Mouse (Mus musculus) lung, adult 2 months (tissue): Measurements from ENCODE around the gene Ttll5. TPM values are rescaled to one million over a fixed set of nuclear protein-coding genes. Genes with fewer than 3 reads are reported as not detected.
A peak's percentile ranks its signal among the peaks of the same experiment; 100 is the strongest.

Experiments used
- DNase-seq: peaks from one replicate; pipeline ENCODE4 v3.0.0; 2022
- H3K4me1 ChIP-seq: fragments of 200-500 bp; 2 replicates; pipeline ENCODE4 v1.6.1; 2011; ENCODE audit warnings: low read length; ENCODE audit not compliant: control insufficient read depth, insufficient read depth
- H3K4me3 ChIP-seq: fragments of 200-500 bp; replicated peaks from 2 replicates; pipeline ENCODE3; 2011; ENCODE audit warnings: low read depth, mild to moderate bottlenecking, control low read depth, low read length; ENCODE audit errors: extremely low read depth
- CTCF ChIP-seq: fragments of 200-500 bp; IDR thresholded peaks from 2 replicates; pipeline ENCODE4 v1.5.1; 2011; ENCODE audit warnings: mild to moderate bottlenecking, low read length, control low read depth; ENCODE audit not compliant: insufficient read depth
- POLR2A ChIP-seq: fragments of 200-500 bp; IDR thresholded peaks from 2 replicates; pipeline ENCODE4 v1.6.1; 2011; ENCODE audit warnings: low read depth, mild to moderate bottlenecking, control low read depth, low read length, borderline replicate concordance; ENCODE audit errors: extremely low read depth
- WGBS: fragments of 180-500 bp; shearing (Covaris S2); methylation state at CpG from one replicate; pipeline ENCODE4 v1.1.7; 2018; 5-methylcytosine and 5-hydroxymethylcytosine counted together
- polyA plus RNA-seq: library from polyadenylated mRNA; depleted of rRNA; stranded (reverse); fragments of >200 nt; gene quantifications from 2 replicates; pipeline ENCODE4 v1.2.3, GENCODE M21; 2012

Gene Ttll5
- polyA plus RNA-seq, 1 experiment, result 11.7 TPM

DNA sequence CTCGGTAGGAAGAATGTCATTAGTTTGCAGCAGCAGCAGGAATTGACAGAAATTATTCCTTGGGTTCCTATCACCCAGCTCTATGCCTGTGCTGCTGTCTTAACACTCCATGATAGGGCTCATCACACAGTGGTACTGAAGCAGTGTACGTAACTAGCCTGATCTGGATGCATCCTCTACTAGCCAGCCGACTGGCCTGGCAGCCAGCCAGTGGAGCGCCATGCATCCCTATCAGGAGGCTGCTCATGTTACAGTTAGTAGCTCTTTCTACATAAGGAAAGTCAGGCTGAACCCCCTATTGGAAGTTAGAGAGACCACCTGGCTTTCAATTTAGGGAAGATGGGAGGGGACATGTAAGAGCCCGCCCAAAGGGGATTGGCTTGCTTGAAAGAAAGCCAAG, 202.5 kb downstream of the Ttll5 start:
- 68% methylated on average over 5 of the region's 5 CpGs for WGBS
- Histone ChIP-seq H3K4me1 (no peaks in the 10 kb centered on the region), H3K4me3 (no peak overlapping the region)
- TF ChIP-seq CTCF, result no peak
- no peak for DNase-seq

DNA sequence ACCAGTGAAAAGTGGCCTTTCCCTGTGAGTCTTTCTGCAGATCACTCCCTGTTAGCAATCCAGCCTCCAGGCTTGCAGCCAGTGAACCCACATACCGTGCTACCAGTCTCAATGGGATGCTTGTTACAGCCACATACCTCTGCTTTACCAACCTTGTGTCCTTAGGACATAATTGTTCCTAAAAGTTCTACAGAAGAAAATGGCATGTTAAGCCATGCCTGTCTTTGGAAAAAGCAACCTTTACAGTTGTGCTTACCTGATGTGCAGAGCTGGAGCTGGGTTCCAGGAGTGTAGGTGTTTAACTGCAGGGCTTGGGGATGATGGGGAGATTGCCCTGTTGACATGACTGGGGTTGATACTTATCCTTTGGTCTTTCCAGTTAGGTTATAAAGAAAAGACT, 203.3 kb downstream of the Ttll5 start:
- 78% methylated on average over 1 of the region's 1 CpGs for WGBS
- no peak for TF ChIP-seq POLR2A
- no peak for TF ChIP-seq CTCF
- Histone ChIP-seq H3K4me1 (no peaks in the 10 kb centered on the region), H3K4me3 (no peak overlapping the region)
- DNase-seq, result no peak

DNA sequence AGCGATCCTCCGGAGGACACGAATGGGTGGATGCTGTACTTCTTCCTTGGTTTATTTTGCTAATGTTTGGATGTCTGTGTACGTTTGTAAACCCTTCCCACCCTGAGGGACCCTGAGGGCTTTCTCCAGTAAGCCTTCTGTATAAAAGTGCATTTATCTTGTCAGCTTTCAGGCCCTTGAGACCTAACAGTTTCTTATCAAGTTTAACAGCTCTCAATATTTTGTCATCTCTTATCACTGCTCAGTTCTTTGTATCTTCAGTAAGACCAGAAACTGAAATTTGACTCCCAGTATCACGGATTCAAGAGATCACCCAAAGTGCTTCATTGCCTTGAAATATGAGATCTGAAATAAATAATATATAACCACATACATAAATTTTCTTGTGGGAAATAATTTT, 206.5 kb downstream of the Ttll5 start:
- Histone ChIP-seq H3K4me1 (no peaks in the 10 kb centered on the region), H3K4me3 (no peak overlapping the region)
- no peak for DNase-seq
- TF ChIP-seq POLR2A (no peak), CTCF (no peak)
- 64% methylated on average over 5 of the region's 5 CpGs for WGBS

DNA sequence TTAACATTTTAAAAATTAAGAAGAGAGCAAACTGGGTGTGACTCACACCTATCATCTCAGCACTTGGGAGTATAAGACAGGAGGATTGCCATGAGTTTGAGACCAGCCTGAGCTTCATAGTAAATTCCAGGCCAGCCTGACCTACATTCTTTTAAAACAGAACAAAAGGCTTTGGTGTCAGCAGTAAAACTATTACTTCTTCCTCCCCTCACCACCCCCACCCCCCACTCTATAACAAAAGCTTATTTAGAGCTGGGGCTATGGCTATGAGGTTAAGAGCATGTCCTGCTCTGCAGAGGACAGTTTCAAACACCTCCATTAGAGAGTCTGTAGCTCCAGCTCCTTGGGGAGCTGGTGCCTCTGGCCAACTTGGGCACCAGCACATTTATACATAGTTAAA, 211.1 kb downstream of the Ttll5 start:
- TF ChIP-seq CTCF (no peak), POLR2A (no peak)
- DNase-seq, result no peak
- H3K4me1 ChIP-seq, result no peaks in the 10 kb centered on the region
- H3K4me3 ChIP-seq, result no peak overlapping the region

DNA sequence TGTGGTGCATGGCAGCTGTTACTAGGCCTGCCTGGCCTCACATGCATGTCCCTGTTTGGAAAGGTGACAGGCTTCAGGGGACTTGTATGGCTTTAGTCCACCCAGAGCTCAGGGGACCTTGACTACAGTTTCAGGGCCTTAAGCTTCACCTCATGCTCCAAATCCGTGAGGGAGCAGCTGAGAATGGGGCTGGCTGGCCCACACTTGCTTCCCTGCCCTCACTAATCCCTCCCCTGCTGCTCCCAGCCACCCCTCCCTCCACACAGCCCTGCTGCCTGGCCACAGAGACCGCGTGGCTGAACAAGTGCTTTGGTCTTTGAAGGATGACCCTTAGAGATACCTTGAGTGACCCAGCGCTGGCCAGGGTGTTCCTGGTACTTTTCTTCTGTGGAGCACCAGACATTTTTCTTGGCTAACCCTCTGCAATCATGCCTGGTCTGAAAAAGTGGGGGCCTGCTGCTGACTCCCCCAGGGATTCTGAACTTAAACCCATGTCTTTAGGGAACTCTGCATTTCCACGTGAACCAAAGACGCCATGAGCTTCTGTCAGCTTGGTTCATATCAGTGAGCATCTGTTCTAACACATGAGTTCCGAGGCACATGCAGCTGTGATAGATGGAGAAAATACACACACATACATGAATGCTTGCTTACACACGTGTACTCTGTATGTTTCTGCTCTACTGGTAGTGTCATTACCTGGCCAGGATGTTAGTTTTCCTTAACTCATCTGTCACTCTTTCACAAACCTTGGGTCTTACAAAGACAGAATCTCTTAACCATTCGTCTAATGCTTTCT, 212.1 kb downstream of the Ttll5 start:
- no peaks in the 10 kb centered on the region for H3K4me1 ChIP-seq
- TF ChIP-seq CTCF (no peak), POLR2A (no peak)
- 71% methylated on average over 9 of the region's 9 CpGs for WGBS

DNA sequence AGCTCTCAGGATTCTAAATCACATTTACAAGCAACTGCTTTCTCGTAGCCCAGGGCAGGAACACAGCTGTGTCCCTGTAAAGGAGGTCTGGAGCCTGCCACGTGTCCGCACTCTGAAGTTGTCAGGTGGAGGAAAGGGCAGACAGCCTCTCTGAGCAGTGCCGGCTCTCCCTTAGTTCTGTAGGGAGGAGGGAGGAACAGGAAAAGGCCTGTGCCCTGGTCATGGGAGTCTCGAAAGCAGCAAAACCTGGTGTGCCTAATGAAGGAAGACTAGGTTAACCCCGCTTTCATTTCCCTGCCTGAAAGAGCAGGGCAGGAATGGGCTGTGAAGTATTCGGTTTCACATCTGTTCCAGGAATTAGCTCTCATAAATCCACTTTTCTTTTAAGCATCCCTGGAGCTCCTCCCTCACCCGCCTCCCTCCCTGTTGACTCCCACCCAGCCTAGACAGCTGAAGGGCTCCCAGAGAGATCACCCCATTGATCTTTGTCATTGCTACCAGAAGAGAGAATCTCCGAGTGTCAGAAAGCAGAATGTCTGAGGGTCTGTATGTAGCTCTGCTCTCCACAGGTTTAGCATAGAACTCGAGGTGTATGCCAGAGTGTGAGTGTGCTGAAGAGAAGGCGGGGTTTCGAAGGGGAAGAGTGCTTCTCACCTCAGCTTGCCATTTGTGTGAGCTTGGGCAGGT, 212.9 kb downstream of the Ttll5 start:
- TF ChIP-seq CTCF (no peak), POLR2A (no peak)
- DNase-seq, result peak; percentile 38
- Histone ChIP-seq H3K4me1 (no peaks in the 10 kb centered on the region), H3K4me3 (no peak overlapping the region)
- 46% methylated on average over 12 of the region's 12 CpGs for WGBS

More for the DNA sequence above, 212.1 kb downstream of the Ttll5 start:
- DNase-seq, result no peak
- H3K4me3 ChIP-seq, result no peak overlapping the region

DNA sequence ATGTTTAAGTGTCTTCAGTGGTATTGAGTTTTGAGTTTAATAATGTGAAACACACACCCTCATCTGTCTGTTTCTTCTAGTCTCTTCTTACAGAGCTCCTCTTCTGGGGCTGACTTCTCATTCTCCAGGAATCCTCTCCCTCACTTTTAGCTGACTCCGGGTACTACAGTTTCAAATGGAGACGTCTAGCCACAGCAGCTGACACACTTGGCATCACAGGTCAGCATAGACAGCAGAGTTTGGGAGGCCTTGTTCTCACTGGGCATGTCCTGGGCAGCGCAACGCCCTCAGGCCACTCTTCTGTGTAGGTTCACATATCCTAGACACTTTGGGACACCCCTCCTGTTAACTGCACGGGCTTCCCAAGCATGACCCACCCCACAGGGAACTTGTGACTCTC, 214.6 kb downstream of the Ttll5 start:
- TF ChIP-seq CTCF (no peak), POLR2A (no peak)
- DNase-seq, result no peak
- WGBS, result 76% methylated on average over 5 of the region's 5 CpGs
- Histone ChIP-seq H3K4me3 (no peak overlapping the region), H3K4me1 (no peaks in the 10 kb centered on the region)

DNA sequence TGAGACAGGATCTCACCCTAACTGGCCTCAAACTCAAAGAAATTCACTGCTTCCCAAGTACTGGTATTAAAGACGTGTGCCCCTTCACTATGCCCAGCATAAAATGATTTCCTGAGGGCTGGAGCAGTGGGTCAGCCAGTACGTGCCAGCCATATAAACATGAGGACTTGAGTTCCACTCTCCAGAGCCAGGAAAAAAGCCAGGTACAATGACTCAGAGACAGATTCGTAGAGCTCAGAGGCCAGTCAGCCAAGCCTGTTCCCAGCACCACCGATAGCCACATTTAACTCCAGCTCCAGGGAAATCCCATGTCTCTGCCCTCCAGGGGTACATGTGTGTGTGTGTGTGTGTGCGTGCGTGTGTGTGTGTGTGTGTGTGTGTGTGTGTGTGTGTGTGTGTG, 215.3 kb downstream of the Ttll5 start:
- TF ChIP-seq CTCF, result no peak
- no peak for TF ChIP-seq POLR2A
- 57% methylated on average over 6 of the region's 6 CpGs for WGBS

DNA sequence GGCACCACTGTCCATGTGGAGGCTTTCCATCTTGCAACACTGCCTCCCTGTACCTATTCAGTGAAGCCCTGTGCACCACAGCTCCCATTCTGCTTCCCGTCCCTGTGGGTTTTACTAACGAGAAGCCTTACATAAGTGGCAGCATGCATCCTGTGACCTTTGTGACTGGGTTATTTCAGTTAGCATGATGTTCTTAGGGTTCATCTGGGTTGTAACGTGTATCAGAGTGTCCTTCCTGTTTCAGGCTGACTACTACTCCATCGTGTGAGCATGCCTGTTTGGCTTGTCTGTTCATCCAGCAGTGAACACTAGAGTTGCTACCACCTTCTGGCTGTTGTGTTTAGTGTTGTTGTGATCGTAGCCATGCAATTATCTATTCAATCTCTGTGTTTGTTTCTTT, 221.7 kb downstream of the Ttll5 start:
- Histone ChIP-seq H3K4me3 (no peak overlapping the region), H3K4me1 (no peaks in the 10 kb centered on the region; the same call in 1 of the 2 replicates)
- 52% methylated on average over 5 of the region's 5 CpGs for WGBS
- TF ChIP-seq POLR2A, result no peak
- no peak for TF ChIP-seq CTCF
- DNase-seq, result no peak

More for the DNA sequence above, 215.3 kb downstream of the Ttll5 start:
- no peak for DNase-seq
- Histone ChIP-seq H3K4me3 (no peak overlapping the region), H3K4me1 (no peaks in the 10 kb centered on the region)

DNA sequence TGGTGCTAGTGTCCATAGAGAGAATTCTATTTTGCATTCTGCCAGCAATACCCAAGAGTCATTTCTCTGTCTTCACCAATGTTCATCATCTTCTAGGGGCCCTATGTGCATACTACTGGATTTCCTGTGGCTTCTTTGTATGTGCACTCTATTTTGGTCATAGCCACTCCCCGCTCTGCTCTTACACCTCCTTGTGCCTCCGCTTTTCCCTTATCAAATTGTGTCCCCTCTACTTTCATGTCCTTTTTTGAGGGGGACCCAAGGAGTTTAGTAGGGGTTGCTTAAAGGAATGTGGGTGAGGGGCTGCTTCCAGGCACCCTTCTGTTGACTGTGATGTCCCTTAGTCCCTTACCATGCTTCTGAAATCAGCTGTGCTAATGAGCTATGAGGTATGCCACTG, 222.3 kb downstream of the Ttll5 start:
- TF ChIP-seq CTCF, result no peak
- TF ChIP-seq POLR2A, result no peak
- 93% methylated on average over 2 of the region's 2 CpGs for WGBS

More for the DNA sequence above, 222.3 kb downstream of the Ttll5 start:
- Histone ChIP-seq H3K4me1 (no peaks in the 10 kb centered on the region; the same call in 1 of the 2 replicates), H3K4me3 (no peak overlapping the region)
- DNase-seq, result no peak
